Mouse (Mus musculus) frontal cortex, adult (tissue): ENCODE results near the gene Tmem63c.

Experiments
- ATAC-seq: cut with Nextera tagmentation; 2 replicates; pipeline ENCODE4 v1.9.2; 2017; ENCODE audit warnings: mild to moderate bottlenecking, moderate library complexity, mixed read lengths; ENCODE audit not compliant: low TSS enrichment

Tmem63c gene

DNA sequence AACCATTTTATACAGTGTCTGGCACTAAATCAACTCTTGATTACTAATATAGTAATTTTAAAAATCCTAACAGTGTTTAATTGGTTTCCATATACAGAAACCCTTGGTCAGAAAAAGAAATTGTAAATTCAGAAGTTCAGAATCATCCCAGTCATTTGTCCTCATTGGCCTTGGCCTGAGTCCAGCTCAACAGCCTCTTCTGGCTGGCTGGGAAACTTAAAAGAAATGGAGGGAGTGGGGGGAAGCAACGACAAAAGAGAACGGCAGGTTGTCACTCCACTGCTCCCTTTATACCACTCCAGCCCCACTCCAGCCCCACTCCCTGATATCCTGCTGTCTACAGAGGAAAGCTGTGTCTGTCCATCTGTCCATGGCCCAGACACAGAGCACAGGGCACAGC, 110.0 kb downstream of the Tmem63c start:
- ATAC-seq: no peak

DNA sequence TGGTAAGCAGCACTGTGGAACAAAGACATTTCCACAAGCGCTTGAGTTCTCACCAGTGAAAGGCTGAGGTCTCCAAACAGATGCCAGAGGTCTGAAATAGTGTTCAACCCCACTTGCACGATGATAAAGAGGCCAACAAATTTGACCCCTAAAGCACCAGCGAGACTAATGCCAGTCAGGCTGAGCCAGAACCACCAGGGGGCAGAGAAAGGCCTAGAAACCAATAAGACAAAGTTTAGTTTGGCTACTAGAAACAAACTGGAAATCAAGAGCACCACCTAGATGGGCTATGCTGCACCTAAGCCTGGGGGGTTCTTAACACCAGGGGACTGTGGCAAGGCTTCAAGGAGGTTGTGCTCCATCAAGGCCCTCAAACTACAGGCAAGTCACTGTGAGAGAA, 110.5 kb downstream of the Tmem63c start:
- no peak for ATAC-seq

DNA sequence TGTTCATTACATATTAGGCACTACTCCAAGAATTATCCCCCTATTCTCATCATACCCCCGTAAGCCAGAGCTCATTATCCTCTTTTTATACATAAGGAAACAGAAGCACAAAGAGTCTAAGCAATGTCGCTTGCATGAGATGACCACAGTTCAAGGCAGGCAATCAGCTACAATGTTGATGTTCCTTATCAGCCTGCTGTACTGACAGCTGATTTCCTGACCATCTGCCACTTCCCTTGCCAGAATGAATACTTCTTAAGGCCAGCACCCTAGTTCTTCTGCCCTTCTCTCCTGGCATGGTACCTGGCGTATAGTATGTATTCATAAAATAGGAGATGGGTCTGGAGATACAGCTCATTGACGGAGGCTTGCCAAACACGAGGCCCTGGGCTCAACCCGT, 111.1 kb downstream of the Tmem63c start:
- no peak for ATAC-seq

GRCm38 (mm10) chr12:87132784-87133183, 111.6 kb downstream of the Tmem63c start:
- no peak for ATAC-seq

- no peak for ATAC-seq
Measured at GRCm38 (mm10) chr12:87137439-87138341, 116.5 kb downstream of the Tmem63c start.

DNA sequence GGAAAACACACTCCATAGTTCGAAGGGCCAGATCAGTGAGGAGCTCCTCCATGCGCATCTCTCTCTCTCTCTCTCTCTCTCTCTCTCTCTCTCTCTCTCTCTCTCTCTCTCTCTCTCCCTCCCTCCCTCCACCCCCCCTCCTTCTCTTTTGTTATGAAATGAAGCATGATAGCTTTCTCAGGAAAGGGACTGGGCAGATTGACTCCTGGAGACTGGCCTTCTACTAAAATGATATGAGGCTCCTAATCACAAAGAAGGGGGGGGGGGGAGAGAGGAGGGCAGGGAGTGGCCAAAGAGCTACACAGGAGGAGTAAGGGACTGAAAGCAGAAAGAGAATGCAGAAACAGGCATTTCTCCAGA, 117.2 kb downstream of the Tmem63c start:
- ATAC-seq: no peak

GRCm38 (mm10) chr12:87138768-87139167, 117.6 kb downstream of the Tmem63c start:
- no peak for ATAC-seq
